Mouse (Mus musculus): ENCODE data around the gene Arhgef40. TPM values are rescaled to one million over a fixed set of nuclear protein-coding genes. Genes with fewer than 3 reads are reported as not detected.

Arhgef40 gene
- total RNA-seq, 2 experiments from 2014 or later, result 7.8 to 13.7 TPM

Other genes with a start within 250 kb of the Arhgef40 start
- not detected for gene Ang4, start 211.1 kb upstream of the Arhgef40 start, total RNA-seq (2021)
- gene AY358078, start 184.7 kb upstream of the Arhgef40 start, total RNA-seq (2021), result not detected
- not detected for gene Ear6, start 131.0 kb upstream of the Arhgef40 start, total RNA-seq (2021)
- 10 to 100 TPM; 12.2 to 19.5 TPM for gene Mettl17, start 99.9 kb upstream of the Arhgef40 start, total RNA-seq (2021)
- under 1 TPM; 0.33 to 0.57 TPM for gene Slc39a2, start 91.8 kb upstream of the Arhgef40 start, total RNA-seq (2021)
- 1,000 to 10,000 TPM; 1,941 to 1,973 TPM for gene Ndrg2, start 70.6 kb upstream of the Arhgef40 start, total RNA-seq (2021)
- gene Tppp2, start 66.3 kb upstream of the Arhgef40 start, total RNA-seq (2021), result 1 to 10 TPM; 2.2 to 2.7 TPM
- not detected for gene Rnase13, start 61.9 kb upstream of the Arhgef40 start, total RNA-seq (2021)
- gene Tmem253, start 30.9 kb downstream of the Arhgef40 start, total RNA-seq (2021), result 1 to 10 TPM in 1 of 2 experiments, under 1 TPM in 1; 0.84 to 1.2 TPM
- 10 to 100 TPM; 11.1 to 14.4 TPM for gene Zfp219, start 36.0 kb downstream of the Arhgef40 start, total RNA-seq (2021)
- not detected for gene Olfr221, start 57.7 kb downstream of the Arhgef40 start, total RNA-seq (2021)
- gene Hnrnpc, start 119.3 kb downstream of the Arhgef40 start, total RNA-seq (2021), result 10 to 100 TPM; 71.5 to 86.7 TPM
- gene Rpgrip1, start 126.0 kb downstream of the Arhgef40 start, total RNA-seq (2021), result under 1 TPM in 1 of 2 experiments, not detected in 1; 0.09 TPM
- gene Supt16, start 212.7 kb downstream of the Arhgef40 start, total RNA-seq (2021), result 10 to 100 TPM; 13.0 to 14.2 TPM

All from gastrocnemius, adult 18-20 months (tissue).